Mouse (Mus musculus): ENCODE measurements around the gene B4galnt2. TPM values are rescaled to one million over a fixed set of nuclear protein-coding genes. Genes with fewer than 3 reads are reported as not detected.

The B4galnt2 gene
- polyA plus RNA-seq, 1 experiment from 2014 or later = 0.55 TPM

- 12% methylated on average over 76 of the region's 80 CpGs for WGBS (ENCODE audit: missing documents)
- Histone ChIP-seq H3K36me3 (ENCODE audit: inconsistent target) (peaks cover 18% of the 10 kb centered on the region; the same call in 1 of the 2 replicates), H3K4me3 (ENCODE audit: inconsistent target) (peak overlapping the region; percentile 10; the same call in 1 of the 2 replicates), H3K79me2 (ENCODE audit: inconsistent target) (no peaks in the 10 kb centered on the region), H3K27ac (no peak overlapping the region)
Measured at GRCm38 (mm10) chr11:95830411-95831275, 84.0 kb downstream of the B4galnt2 start.

GRCm38 (mm10) chr11:95829526-95830050 lies 85.1 kb downstream of the B4galnt2 start:
- no peaks in the 10 kb centered on the region for H3K79me2 ChIP-seq (ENCODE audit: inconsistent target)
- no peak overlapping the region for H3K27ac ChIP-seq
- peaks cover 18% of the 10 kb centered on the region; the same call in 1 of the 2 replicates for H3K36me3 ChIP-seq (ENCODE audit: inconsistent target)
- WGBS (ENCODE audit: missing documents) = 66% methylated on average over 4 of the region's 4 CpGs
- H3K4me3 ChIP-seq (ENCODE audit: inconsistent target) = no peak overlapping the region

GRCm38 (mm10) chr11:95828181-95828964 lies 86.3 kb downstream of the B4galnt2 start:
- H3K27ac ChIP-seq = no peak overlapping the region
- 74% methylated on average over 11 of the region's 11 CpGs for WGBS (ENCODE audit: missing documents)
- H3K36me3 ChIP-seq (ENCODE audit: inconsistent target) = peaks cover 12% of the 10 kb centered on the region; the same call in 1 of the 2 replicates
- no peaks in the 10 kb centered on the region for H3K79me2 ChIP-seq (ENCODE audit: inconsistent target)
- H3K4me3 ChIP-seq (ENCODE audit: inconsistent target) = no peak overlapping the region

- WGBS (ENCODE audit: missing documents) = 7% methylated on average over 3 of the region's 3 CpGs
- H3K79me2 ChIP-seq (ENCODE audit: inconsistent target) = no peaks in the 10 kb centered on the region
- peaks cover 5% of the 10 kb centered on the region; the same call in 1 of the 2 replicates for H3K36me3 ChIP-seq (ENCODE audit: inconsistent target)
- H3K27ac ChIP-seq = no peak overlapping the region
- no peak overlapping the region for H3K4me3 ChIP-seq (ENCODE audit: inconsistent target)
Measured at GRCm38 (mm10) chr11:95827464-95828085, 87.1 kb downstream of the B4galnt2 start.

- Histone ChIP-seq H3K4me3 (ENCODE audit: inconsistent target) (no peak overlapping the region), H3K79me2 (ENCODE audit: inconsistent target) (no peaks in the 10 kb centered on the region), H3K27ac (no peak overlapping the region), H3K36me3 (ENCODE audit: inconsistent target) (peaks cover 1% of the 10 kb centered on the region; the same call in 1 of the 2 replicates)
- WGBS (ENCODE audit: missing documents) = 6% methylated on average over 3 of the region's 3 CpGs
Measured at GRCm38 (mm10) chr11:95827168-95827447, 87.6 kb downstream of the B4galnt2 start.

GRCm38 (mm10) chr11:95826317-95827167 lies 88.1 kb downstream of the B4galnt2 start:
- no peak overlapping the region for H3K27ac ChIP-seq
- WGBS (ENCODE audit: missing documents) = 55% methylated on average over 6 of the region's 6 CpGs
- no peaks in the 10 kb centered on the region for H3K79me2 ChIP-seq (ENCODE audit: inconsistent target)
- H3K36me3 ChIP-seq (ENCODE audit: inconsistent target) = no peaks in the 10 kb centered on the region
- no peak overlapping the region for H3K4me3 ChIP-seq (ENCODE audit: inconsistent target)

GRCm38 (mm10) chr11:95825625-95826024 lies 89.1 kb downstream of the B4galnt2 start:
- Histone ChIP-seq H3K4me3 (ENCODE audit: inconsistent target) (no peak overlapping the region), H3K79me2 (ENCODE audit: inconsistent target) (no peaks in the 10 kb centered on the region), H3K27ac (no peak overlapping the region), H3K36me3 (ENCODE audit: inconsistent target) (no peaks in the 10 kb centered on the region)
- WGBS (ENCODE audit: missing documents) = 54% methylated on average over 3 of the region's 3 CpGs

GRCm38 (mm10) chr11:95824877-95825243 lies 89.8 kb downstream of the B4galnt2 start:
- H3K36me3 ChIP-seq (ENCODE audit: inconsistent target) = no peaks in the 10 kb centered on the region
- H3K79me2 ChIP-seq (ENCODE audit: inconsistent target) = no peaks in the 10 kb centered on the region
- no peak overlapping the region for H3K27ac ChIP-seq
- WGBS (ENCODE audit: missing documents) = 5% methylated on average over 11 of the region's 11 CpGs
- peak overlapping the region; percentile 42 for H3K4me3 ChIP-seq (ENCODE audit: inconsistent target)

GRCm38 (mm10) chr11:95824071-95824876 lies 90.4 kb downstream of the B4galnt2 start, which contains the start of gene Phospho1:
TSS of gene Phospho1 (plus strand) at chr11:95824499.
- Histone ChIP-seq H3K4me3 (ENCODE audit: inconsistent target) (peak within 1 kb of the TSS; percentile 42), H3K36me3 (ENCODE audit: inconsistent target) (no peaks in the 10 kb centered on the region), H3K27ac (no peak within 1 kb of the TSS), H3K79me2 (ENCODE audit: inconsistent target) (no peaks in the 10 kb centered on the region)
- WGBS (ENCODE audit: missing documents) = under 1% methylated on average over 77 of the region's 78 CpGs

GRCm38 (mm10) chr11:95822437-95822836 lies 92.3 kb downstream of the B4galnt2 start:
- 98% methylated on average over 4 of the region's 4 CpGs for WGBS (ENCODE audit: missing documents)
- Histone ChIP-seq H3K79me2 (ENCODE audit: inconsistent target) (no peaks in the 10 kb centered on the region), H3K4me3 (ENCODE audit: inconsistent target) (no peak overlapping the region), H3K27ac (no peak overlapping the region), H3K36me3 (ENCODE audit: inconsistent target) (no peaks in the 10 kb centered on the region)

GRCm38 (mm10) chr11:95821511-95821910 lies 93.2 kb downstream of the B4galnt2 start:
- no peak overlapping the region for H3K27ac ChIP-seq
- 95% methylated on average over 3 of the region's 3 CpGs for WGBS (ENCODE audit: missing documents)
- H3K4me3 ChIP-seq (ENCODE audit: inconsistent target) = no peak overlapping the region
- H3K36me3 ChIP-seq (ENCODE audit: inconsistent target) = no peaks in the 10 kb centered on the region
- no peaks in the 10 kb centered on the region for H3K79me2 ChIP-seq (ENCODE audit: inconsistent target)

- no peaks in the 10 kb centered on the region for H3K79me2 ChIP-seq (ENCODE audit: inconsistent target)
- H3K27ac ChIP-seq = no peak overlapping the region
- no peak overlapping the region for H3K4me3 ChIP-seq (ENCODE audit: inconsistent target)
- no peaks in the 10 kb centered on the region for H3K36me3 ChIP-seq (ENCODE audit: inconsistent target)
- 97% methylated on average over 8 of the region's 8 CpGs for WGBS (ENCODE audit: missing documents)
Measured at GRCm38 (mm10) chr11:95819138-95819537, 95.6 kb downstream of the B4galnt2 start.

Data from macrophage (primary cell).